Mouse (Mus musculus): ENCODE data around the gene Ccdc61. TPM values are rescaled to one million over a fixed set of nuclear protein-coding genes. Genes with fewer than 3 reads are reported as not detected.

Gene Ccdc61
- polyA plus RNA-seq, 1 experiment, result 13.0 TPM

DNA sequence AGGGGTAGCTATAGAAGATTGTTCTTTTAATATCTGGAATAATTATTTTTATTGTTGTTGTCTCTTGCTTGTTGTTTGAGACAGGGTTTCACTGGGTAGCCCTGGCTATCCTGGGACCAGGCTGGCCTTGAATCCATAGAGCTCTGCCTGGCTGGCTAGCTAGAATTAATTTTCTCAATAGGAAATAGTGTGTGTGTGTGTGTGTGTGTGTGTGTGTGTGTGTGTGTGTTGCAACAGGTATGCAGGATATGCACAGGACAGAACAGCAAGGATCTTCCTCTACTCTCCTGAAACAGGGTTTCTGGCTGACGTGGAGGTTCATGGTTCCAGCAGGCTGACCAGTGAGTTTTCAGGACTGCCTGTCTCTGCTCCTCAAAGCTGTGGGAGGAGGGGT is 69.0 kb downstream of the Ccdc61 start:
- TF ChIP-seq POLR2A (IDR thresholded peaks at IDR 0.05; ENCODE audit: low read depth, low read length) (no peak), CTCF (IDR thresholded peaks at IDR 0.05; ENCODE audit: extremely low read depth, insufficient read depth, insufficient read length, insufficient replicate concordance) (no peak)
- no peaks in the 10 kb centered on the region for H3K4me1 ChIP-seq (ENCODE audit: control insufficient read depth, insufficient read depth, insufficient read length)
- H3K4me3 ChIP-seq (ENCODE audit: extremely low read depth, insufficient read depth, insufficient read length), result no peak overlapping the region

More for the DNA sequence above, 69.0 kb downstream of the Ccdc61 start:
- Histone ChIP-seq H3K27me3 (ENCODE audit: control insufficient read depth, insufficient read depth, low read length) (no peaks in the 10 kb centered on the region), H3K36me3 (ENCODE audit: control insufficient read depth, insufficient read depth, low read length) (no peaks in the 10 kb centered on the region), H3K27ac (ENCODE audit: insufficient read depth, low read length) (no peak overlapping the region)
- no peak for DNase-seq (ENCODE audit: low read depth in 1 of 2, low spot score in 2 of 2)
- WGBS, result 87% methylated on average over 1 of the region's 1 CpGs

Other genes with a start within 250 kb of the Ccdc61 start
- not detected in 2 replicates for gene Psg20, start 224.2 kb downstream of the Ccdc61 start, polyA plus RNA-seq (2012; rRNA removed)
- gene Psg22, start 192.3 kb downstream of the Ccdc61 start, polyA plus RNA-seq (2012; rRNA removed), result not detected in 2 replicates
- gene Psg19, start 111.9 kb downstream of the Ccdc61 start, polyA plus RNA-seq (2012; rRNA removed), result not detected in 2 replicates
- gene Psg17, start 88.8 kb downstream of the Ccdc61 start, polyA plus RNA-seq (2012; rRNA removed), result 0.05 TPM in 1 of 2 replicates, not detected in the other
- gene Mill2, start 70.4 kb downstream of the Ccdc61 start, polyA plus RNA-seq (2012; rRNA removed), result 2.4 and 2.9 TPM in 2 replicates
- 93.4 and 164 TPM in 2 replicates for gene Pglyrp1, start 39.1 kb downstream of the Ccdc61 start, polyA plus RNA-seq (2012; rRNA removed)
- gene Nova2, start 15.5 kb upstream of the Ccdc61 start, polyA plus RNA-seq (2012; rRNA removed), result 0.68 and 0.90 TPM in 2 replicates
- gene Nanos2, start 77.0 kb upstream of the Ccdc61 start, polyA plus RNA-seq (2012; rRNA removed), result not detected in 2 replicates
- gene Mypop, start 80.8 kb upstream of the Ccdc61 start, polyA plus RNA-seq (2012; rRNA removed), result 2.5 and 4.0 TPM in 2 replicates
- 23.8 and 32.9 TPM in 2 replicates for gene Irf2bp1, start 93.6 kb upstream of the Ccdc61 start, polyA plus RNA-seq (2012; rRNA removed)
- gene Foxa3, start 113.1 kb upstream of the Ccdc61 start, polyA plus RNA-seq (2012; rRNA removed), result 0.38 and 0.49 TPM in 2 replicates
- 67.2 and 88.3 TPM in 2 replicates for gene Sympk, start 114.0 kb upstream of the Ccdc61 start, polyA plus RNA-seq (2012; rRNA removed)
- 0.06 TPM in 1 of 2 replicates, not detected in the other for gene Rsph6a, start 144.3 kb upstream of the Ccdc61 start, polyA plus RNA-seq (2012; rRNA removed)
- 26.6 and 31.9 TPM in 2 replicates for gene Dmwd, start 165.8 kb upstream of the Ccdc61 start, polyA plus RNA-seq (2012; rRNA removed)
- gene Dmpk, start 173.4 kb upstream of the Ccdc61 start, polyA plus RNA-seq (2012; rRNA removed), result 175 and 182 TPM in 2 replicates
- 9.1 and 9.8 TPM in 2 replicates for gene Six5, start 184.2 kb upstream of the Ccdc61 start, polyA plus RNA-seq (2012; rRNA removed)
- gene Gm4969, start 208.0 kb upstream of the Ccdc61 start, polyA plus RNA-seq (2012; rRNA removed), result 0.02 TPM in 1 of 2 replicates, not detected in the other
- gene Fbxo46, start 209.4 kb upstream of the Ccdc61 start, polyA plus RNA-seq (2012; rRNA removed), result 15.4 and 16.5 TPM in 2 replicates
- gene Qpctl, start 238.9 kb upstream of the Ccdc61 start, polyA plus RNA-seq (2012; rRNA removed), result 7.7 and 12.3 TPM in 2 replicates
- gene Snrpd2, start 239.3 kb upstream of the Ccdc61 start, polyA plus RNA-seq (2012; rRNA removed), result 17.0 and 19.0 TPM in 2 replicates